Mouse (Mus musculus) G1E (cell line): ENCODE measurements around the gene Acox1. TPM values are rescaled to one million over a fixed set of nuclear protein-coding genes. Genes with fewer than 3 reads are reported as not detected.

ENCODE experiments used
- ATAC-seq: 2 replicates; pipeline ENCODE4 v1.8.0; 2016; ENCODE audit warnings: mild to moderate bottlenecking; ENCODE audit not compliant: insufficient number of reproducible peaks, poor library complexity, low FRiP score, severe bottlenecking; ENCODE audit errors: extremely low read depth
- DNase-seq: peaks from one replicate; pipeline ENCODE4 v3.0.0; 2012; ENCODE audit warnings: low spot score
- H3K27me3 ChIP-seq: 2 replicates; pipeline ENCODE4 v1.6.1; 2012; ENCODE audit warnings: mild to moderate bottlenecking, low read length, inconsistent platforms; ENCODE audit not compliant: insufficient read depth
- H3K36me3 ChIP-seq: replicated peaks from 2 replicates; pipeline ENCODE3; 2012; ENCODE audit warnings: mild to moderate bottlenecking, inconsistent platforms
- H3K4me1 ChIP-seq: 2 replicates; pipeline ENCODE4 v1.6.1; 2012; ENCODE audit warnings: low read depth, low read length, inconsistent platforms, mixed read lengths; ENCODE audit not compliant: insufficient read depth
- H3K4me3 ChIP-seq: 2 replicates; pipeline ENCODE4 v1.5.1; 2012; ENCODE audit warnings: low read depth, mild to moderate bottlenecking, inconsistent platforms, low read length, moderate library complexity, mixed read lengths
- H3K9me3 ChIP-seq: replicated peaks from 2 replicates; pipeline ENCODE4 v1.6.1; 2012; ENCODE audit warnings: inconsistent platforms
- CTCF ChIP-seq: IDR thresholded peaks from 2 replicates; pipeline ENCODE4 v1.5.1; 2012; ENCODE audit warnings: low read depth, low read length, inconsistent platforms, mixed read lengths
- GATA1 ChIP-seq: IDR thresholded peaks from 2 replicates; pipeline ENCODE4 v1.6.1; 2012; ENCODE audit warnings: borderline replicate concordance, low read length, inconsistent platforms, mixed read lengths
- GATA2 ChIP-seq: IDR thresholded peaks from 2 replicates; pipeline ENCODE4 v1.6.1; 2012; ENCODE audit warnings: low read depth, low read length, inconsistent platforms, borderline replicate concordance
- POLR2AphosphoS5 ChIP-seq: IDR thresholded peaks from 2 replicates; pipeline ENCODE4 v1.6.1; 2012; ENCODE audit warnings: low read depth, low read length, inconsistent platforms; ENCODE audit not compliant: insufficient replicate concordance
- TAL1 ChIP-seq: conservative IDR thresholded peaks from 2 replicates; pipeline ENCODE4 v1.6.1; 2012; ENCODE audit warnings: low read depth, low read length, inconsistent platforms, mixed read lengths
- polyA plus RNA-seq: library from polyadenylated mRNA; stranded (reverse); fragments of >175 nt; gene quantifications from 2 replicates; pipeline ENCODE4 v1.2.3, GENCODE M21; 2012
- total RNA-seq, 2 experiments: library from RNA; stranded (forward) in 1 of 2; stranded (reverse) in 1 of 2; fragments of 200-1000 nt in 1 of 2; fragments of >200 nt in 1 of 2; fragmentation: Nextera tagmentation in 1 of 2; gene quantifications; 2 replicates each; pipeline ENCODE4 v1.2.3; 2014 to 2017

Acox1 gene
- total and polyA plus RNA-seq, 3 experiments: 2.8 to 55.8 (median 35.6) TPM

DNA sequence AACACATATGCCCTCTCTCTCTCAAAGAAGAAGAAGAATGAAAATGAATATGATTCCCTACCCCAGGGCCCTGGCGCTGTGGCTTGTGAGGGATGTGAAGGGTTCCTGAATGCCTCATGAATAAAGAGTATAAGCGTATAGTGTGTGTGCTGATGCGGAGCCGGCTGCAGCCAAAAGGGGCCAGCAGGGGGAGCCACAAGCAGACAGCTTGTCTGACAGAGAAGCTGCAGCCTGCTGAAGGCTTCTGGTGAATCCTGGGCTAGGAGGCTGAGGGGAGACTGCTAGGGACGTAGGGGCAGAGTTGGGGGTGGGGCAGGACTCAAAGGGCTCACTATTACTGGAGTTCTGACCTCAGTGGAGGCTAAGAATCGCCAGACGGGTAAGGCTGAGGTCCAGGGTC lies 16.3 kb upstream of the Acox1 start:
- peaks cover 9% of the 10 kb centered on the region for H3K27me3 ChIP-seq
- TF ChIP-seq GATA2 (no peak), GATA1 (no peak), CTCF (no peak), TAL1 (no peak), POLR2AphosphoS5 (no peak)
- H3K4me3 ChIP-seq: no peak overlapping the region
- no peak for DNase-seq
- no peak for ATAC-seq
- H3K36me3 ChIP-seq: peaks cover 40% of the 10 kb centered on the region
- H3K9me3 ChIP-seq: no peaks in the 10 kb centered on the region
- peaks cover 20% of the 10 kb centered on the region for H3K4me1 ChIP-seq

DNA sequence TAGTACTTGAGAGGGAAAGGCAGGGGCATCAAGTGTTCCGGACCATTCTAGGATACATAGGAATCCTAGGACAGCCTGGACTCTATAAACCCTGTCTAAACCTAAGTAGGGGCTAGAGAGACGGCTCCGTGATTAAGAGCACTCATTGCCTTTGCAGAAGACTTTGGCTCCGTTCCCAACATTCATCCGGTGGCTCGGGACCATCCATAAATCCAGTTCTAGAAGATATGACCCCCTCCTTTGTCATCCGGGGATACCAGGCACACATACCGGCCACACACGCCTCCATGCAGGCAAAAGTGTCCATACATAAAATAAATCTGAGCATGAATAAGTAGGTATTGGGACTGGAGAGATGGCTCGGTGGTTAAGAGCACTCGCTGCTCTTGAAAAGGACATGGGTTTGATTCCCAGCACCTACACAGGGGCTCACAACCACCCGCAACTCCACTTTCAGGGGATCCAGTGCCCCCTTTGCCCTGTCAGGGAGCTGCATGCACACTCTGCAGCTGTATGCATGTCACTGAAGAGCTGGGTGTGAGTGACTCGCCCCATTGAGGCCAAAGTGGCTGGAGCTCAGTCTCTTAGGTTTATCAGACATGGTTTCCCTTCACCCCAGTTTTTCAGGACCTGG lies 15.1 kb upstream of the Acox1 start:
- DNase-seq: no peak
- no peak overlapping the region for H3K4me3 ChIP-seq
- peaks cover 9% of the 10 kb centered on the region for H3K27me3 ChIP-seq
- no peaks in the 10 kb centered on the region for H3K9me3 ChIP-seq
- no peak for ATAC-seq
- H3K36me3 ChIP-seq: peaks cover 47% of the 10 kb centered on the region
- H3K4me1 ChIP-seq: peaks cover 8% of the 10 kb centered on the region
- TF ChIP-seq GATA1 (no peak), TAL1 (no peak), GATA2 (no peak), POLR2AphosphoS5 (no peak), CTCF (no peak)

GRCm38 (mm10) chr11:116212847-116213246 lies 14.0 kb upstream of the Acox1 start:
- DNase-seq (no peak), ATAC-seq (no peak)
- Histone ChIP-seq H3K9me3 (no peaks in the 10 kb centered on the region), H3K4me1 (peaks cover 3% of the 10 kb centered on the region; the same call in 1 of the 2 replicates), H3K27me3 (peaks cover 5% of the 10 kb centered on the region), H3K36me3 (peaks cover 55% of the 10 kb centered on the region), H3K4me3 (no peak overlapping the region)
- TF ChIP-seq GATA1: no peak
- no peak for TF ChIP-seq TAL1
- no peak for TF ChIP-seq POLR2AphosphoS5
- no peak for TF ChIP-seq CTCF
- no peak for TF ChIP-seq GATA2

GRCm38 (mm10) chr11:116210696-116211095 lies 11.9 kb upstream of the Acox1 start:
- no peaks in the 10 kb centered on the region for H3K9me3 ChIP-seq
- no peak overlapping the region for H3K4me3 ChIP-seq
- H3K27me3 ChIP-seq: no peaks in the 10 kb centered on the region
- DNase-seq: no peak
- no peak for TF ChIP-seq GATA1
- no peak for TF ChIP-seq CTCF
- TF ChIP-seq POLR2AphosphoS5: no peak
- no peak for TF ChIP-seq GATA2
- no peak for TF ChIP-seq TAL1
- peaks cover 73% of the 10 kb centered on the region for H3K36me3 ChIP-seq
- no peak for ATAC-seq
- H3K4me1 ChIP-seq: peaks cover 2% of the 10 kb centered on the region; the same call in 1 of the 2 replicates

GRCm38 (mm10) chr11:116209257-116209656 lies 10.4 kb upstream of the Acox1 start:
- no peaks in the 10 kb centered on the region for H3K9me3 ChIP-seq
- peaks cover 2% of the 10 kb centered on the region; the same call in 1 of the 2 replicates for H3K4me1 ChIP-seq
- no peaks in the 10 kb centered on the region for H3K27me3 ChIP-seq
- TF ChIP-seq GATA1 (no peak), TAL1 (no peak), CTCF (no peak), GATA2 (no peak), POLR2AphosphoS5 (no peak)
- H3K4me3 ChIP-seq: no peak overlapping the region
- DNase-seq: no peak
- ATAC-seq: no peak
- H3K36me3 ChIP-seq: peaks cover 80% of the 10 kb centered on the region

DNA sequence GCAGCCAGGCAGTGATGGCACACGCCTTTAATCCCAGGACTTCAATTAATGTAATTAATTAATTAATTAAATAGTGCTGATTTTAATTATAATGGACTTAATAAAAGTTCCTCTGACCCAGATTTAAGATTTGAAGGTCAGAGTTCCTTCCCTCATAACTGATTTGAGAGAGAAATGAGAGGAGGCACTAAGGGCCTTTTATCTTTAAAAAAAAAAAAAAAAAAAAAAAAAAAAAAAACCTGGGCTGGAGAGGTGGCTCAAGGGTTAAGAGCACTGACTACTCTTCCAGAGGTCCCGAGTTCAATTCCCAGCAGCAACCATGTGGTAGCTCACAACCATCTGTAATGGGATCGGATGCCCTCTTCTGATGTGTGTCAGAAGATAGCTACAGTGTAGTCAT lies 9.8 kb upstream of the Acox1 start:
- H3K27me3 ChIP-seq: no peaks in the 10 kb centered on the region
- TF ChIP-seq GATA2 (no peak), POLR2AphosphoS5 (no peak), GATA1 (no peak), CTCF (no peak), TAL1 (no peak)
- no peak overlapping the region for H3K4me3 ChIP-seq
- ATAC-seq: no peak
- H3K36me3 ChIP-seq: peaks cover 79% of the 10 kb centered on the region
- H3K4me1 ChIP-seq: peaks cover 2% of the 10 kb centered on the region; the same call in 1 of the 2 replicates
- no peaks in the 10 kb centered on the region for H3K9me3 ChIP-seq
- no peak for DNase-seq
